Mouse (Mus musculus): ENCODE data around the gene Tsc22d1.

DNA sequence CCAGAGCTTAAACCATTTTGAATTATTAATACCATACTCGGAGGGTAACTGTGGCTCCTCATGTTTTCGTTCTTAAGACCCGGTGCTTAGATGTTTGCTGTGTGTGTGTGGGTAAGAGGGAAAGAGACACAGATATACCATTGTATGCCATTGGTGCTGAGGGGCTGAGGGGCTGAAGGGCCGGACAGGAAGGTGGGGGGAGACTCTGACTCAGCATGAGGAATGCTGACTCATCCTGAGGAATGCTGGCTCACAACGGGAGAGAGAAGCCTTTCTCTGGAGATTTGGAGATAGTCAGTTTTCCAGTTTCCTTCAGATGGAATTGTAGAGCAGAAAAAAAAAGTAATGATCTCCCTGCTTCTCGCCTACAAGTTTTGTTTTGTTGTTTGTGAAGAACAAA, 63.9 kb downstream of the Tsc22d1 start:
- no peak for TF ChIP-seq POLR2A (IDR thresholded peaks at IDR 0.05; ENCODE audit: insufficient read depth, low read depth, low read length)
- no peak for TF ChIP-seq CTCF (IDR thresholded peaks at IDR 0.05)
- no peak for TF ChIP-seq EP300 (IDR thresholded peaks at IDR 0.05; ENCODE audit: insufficient read depth, low read depth, low read length)
